Mouse (Mus musculus) liver, postnatal 0 days (tissue): ENCODE measurements at regions not wholly inside any gene's neighbourhood (a gene's known extent, or its start where the extent isn't known, plus 50 kb on each side); places are given as distances from the start of the nearest gene placed in this dataset.

Experiments used
- CTCF ChIP-seq: sonication (generic); IDR thresholded peaks from 2 replicates; pipeline ENCODE4 v1.5.1; 2016; ENCODE audit warnings: antibody characterized with exemption, low read depth
- EP300 ChIP-seq: IDR thresholded peaks from 2 replicates; pipeline ENCODE4 v1.6.1; 2016; ENCODE audit warnings: antibody characterized with exemption, low read depth, mild to moderate bottlenecking

- no peak for TF ChIP-seq CTCF
- no peak for TF ChIP-seq EP300
Observed at GRCm38 (mm10) chr14:25228321-25229047, 230.5 kb upstream of the Zmiz1 start.
